Mouse (Mus musculus): ENCODE measurements around the gene S100a14. TPM values are rescaled to one million over a fixed set of nuclear protein-coding genes. Genes with fewer than 3 reads are reported as not detected.
A peak's percentile ranks its signal among the peaks of the same experiment; 100 is the strongest.

Gene S100a14
- total and polyA plus RNA-seq, 2 experiments, result not detected

- H3K27me3 ChIP-seq (ENCODE audit: control insufficient read depth, insufficient read depth, low read length), result no peaks in the 10 kb centered on the region
- 80% methylated on average over 4 of the region's 4 CpGs for WGBS
- H3K36me3 ChIP-seq (ENCODE audit: control insufficient read depth, insufficient read depth, low read length), result peaks cover 8% of the 10 kb centered on the region
- no peaks in the 10 kb centered on the region; the same call in 1 of the 2 replicates for H3K79me2 ChIP-seq (ENCODE audit: control insufficient read depth, insufficient read depth, low read length)
- no peak overlapping the region for H3K27ac ChIP-seq (replicated peaks; ENCODE audit: insufficient read depth, low read depth, low read length)
- H3K4me1 ChIP-seq (ENCODE audit: control insufficient read depth, insufficient read depth, low read length), result peaks cover 14% of the 10 kb centered on the region
- no peak overlapping the region for H3K9ac ChIP-seq (ENCODE audit: low read depth, low read length)
- H3K4me3 ChIP-seq (ENCODE audit: insufficient read depth, low read depth, low read length), result no peak overlapping the region
- no peak for DNase-seq (ENCODE audit: extremely low read depth, low read depth, low spot score)
- TF ChIP-seq POLR2A (IDR thresholded peaks at IDR 0.05; ENCODE audit: extremely low read depth, insufficient read depth, low read length), result no peak
- no peak for TF ChIP-seq CTCF (IDR thresholded peaks at IDR 0.05; ENCODE audit: low read depth, low read length)
Observed at GRCm38 (mm10) chr3:90517711-90518110, 8.9 kb upstream of the S100a14 start.

GRCm38 (mm10) chr3:90525421-90525820, 1.2 kb upstream of the S100a14 start:
- H3K27me3 ChIP-seq (ENCODE audit: control insufficient read depth, insufficient read depth, low read length), result no peaks in the 10 kb centered on the region
- no peak overlapping the region for H3K9ac ChIP-seq (ENCODE audit: low read depth, low read length)
- peaks cover 9% of the 10 kb centered on the region; the same call in 1 of the 2 replicates for H3K36me3 ChIP-seq (ENCODE audit: control insufficient read depth, insufficient read depth, low read length)
- no peak overlapping the region for H3K4me3 ChIP-seq (ENCODE audit: insufficient read depth, low read depth, low read length)
- H3K4me1 ChIP-seq (ENCODE audit: control insufficient read depth, insufficient read depth, low read length), result no peaks in the 10 kb centered on the region
- WGBS, result 67% methylated on average over 4 of the region's 4 CpGs
- H3K79me2 ChIP-seq (ENCODE audit: control insufficient read depth, insufficient read depth, low read length), result no peaks in the 10 kb centered on the region
- TF ChIP-seq CTCF (IDR thresholded peaks at IDR 0.05; ENCODE audit: low read depth, low read length) (peak; percentile 51; the same call in 1 of the 2 replicates), POLR2A (IDR thresholded peaks at IDR 0.05; ENCODE audit: extremely low read depth, insufficient read depth, low read length) (no peak)
- no peak overlapping the region for H3K27ac ChIP-seq (replicated peaks; ENCODE audit: insufficient read depth, low read depth, low read length)
- peak; percentile 75 for DNase-seq (ENCODE audit: extremely low read depth, low read depth, low spot score)

GRCm38 (mm10) chr3:90526076-90526475, 580 bp upstream of the S100a14 start:
- WGBS, result 81% methylated on average over 2 of the region's 2 CpGs
- Histone ChIP-seq H3K36me3 (ENCODE audit: control insufficient read depth, insufficient read depth, low read length) (peaks cover 8% of the 10 kb centered on the region; the same call in 1 of the 2 replicates), H3K9ac (ENCODE audit: low read depth, low read length) (no peak overlapping the region), H3K27ac (replicated peaks; ENCODE audit: insufficient read depth, low read depth, low read length) (no peak overlapping the region), H3K79me2 (ENCODE audit: control insufficient read depth, insufficient read depth, low read length) (no peaks in the 10 kb centered on the region), H3K27me3 (ENCODE audit: control insufficient read depth, insufficient read depth, low read length) (no peaks in the 10 kb centered on the region), H3K4me1 (ENCODE audit: control insufficient read depth, insufficient read depth, low read length) (no peaks in the 10 kb centered on the region), H3K4me3 (ENCODE audit: insufficient read depth, low read depth, low read length) (no peak overlapping the region)
- no peak for TF ChIP-seq CTCF (IDR thresholded peaks at IDR 0.05; ENCODE audit: low read depth, low read length)
- TF ChIP-seq POLR2A (IDR thresholded peaks at IDR 0.05; ENCODE audit: extremely low read depth, insufficient read depth, low read length), result no peak
- DNase-seq (ENCODE audit: extremely low read depth, low read depth, low spot score), result no peak

- DNase-seq (ENCODE audit: extremely low read depth, low read depth, low spot score), result no peak
- Histone ChIP-seq H3K27ac (replicated peaks; ENCODE audit: insufficient read depth, low read depth, low read length) (no peak overlapping the region), H3K79me2 (ENCODE audit: control insufficient read depth, insufficient read depth, low read length) (no peaks in the 10 kb centered on the region), H3K9ac (ENCODE audit: low read depth, low read length) (no peak overlapping the region), H3K36me3 (ENCODE audit: control insufficient read depth, insufficient read depth, low read length) (peaks cover 7% of the 10 kb centered on the region; the same call in 1 of the 2 replicates), H3K27me3 (ENCODE audit: control insufficient read depth, insufficient read depth, low read length) (no peaks in the 10 kb centered on the region), H3K4me1 (ENCODE audit: control insufficient read depth, insufficient read depth, low read length) (no peaks in the 10 kb centered on the region), H3K4me3 (ENCODE audit: insufficient read depth, low read depth, low read length) (no peak overlapping the region)
- TF ChIP-seq POLR2A (IDR thresholded peaks at IDR 0.05; ENCODE audit: extremely low read depth, insufficient read depth, low read length) (no peak), CTCF (IDR thresholded peaks at IDR 0.05; ENCODE audit: low read depth, low read length) (no peak)
- 93% methylated on average over 7 of the region's 7 CpGs for WGBS
Observed at GRCm38 (mm10) chr3:90527291-90527873, 726 bp downstream of the S100a14 start.

GRCm38 (mm10) chr3:90531713-90532112, 5.1 kb downstream of the S100a14 start:
- Histone ChIP-seq H3K79me2 (ENCODE audit: control insufficient read depth, insufficient read depth, low read length) (no peaks in the 10 kb centered on the region), H3K27me3 (ENCODE audit: control insufficient read depth, insufficient read depth, low read length) (no peaks in the 10 kb centered on the region), H3K36me3 (ENCODE audit: control insufficient read depth, insufficient read depth, low read length) (no peaks in the 10 kb centered on the region), H3K4me1 (ENCODE audit: control insufficient read depth, insufficient read depth, low read length) (peaks cover 2% of the 10 kb centered on the region), H3K27ac (replicated peaks; ENCODE audit: insufficient read depth, low read depth, low read length) (no peak overlapping the region), H3K4me3 (ENCODE audit: insufficient read depth, low read depth, low read length) (no peak overlapping the region), H3K9ac (ENCODE audit: low read depth, low read length) (no peak overlapping the region)
- TF ChIP-seq CTCF (IDR thresholded peaks at IDR 0.05; ENCODE audit: low read depth, low read length), result no peak
- TF ChIP-seq POLR2A (IDR thresholded peaks at IDR 0.05; ENCODE audit: extremely low read depth, insufficient read depth, low read length), result no peak
- WGBS, result 75% methylated on average over 5 of the region's 5 CpGs
- no peak for DNase-seq (ENCODE audit: extremely low read depth, low read depth, low spot score)

- Histone ChIP-seq H3K36me3 (ENCODE audit: control insufficient read depth, insufficient read depth, low read length) (no peaks in the 10 kb centered on the region), H3K27ac (replicated peaks; ENCODE audit: insufficient read depth, low read depth, low read length) (no peak overlapping the region), H3K27me3 (ENCODE audit: control insufficient read depth, insufficient read depth, low read length) (no peaks in the 10 kb centered on the region), H3K4me1 (ENCODE audit: control insufficient read depth, insufficient read depth, low read length) (peaks cover 5% of the 10 kb centered on the region), H3K9ac (ENCODE audit: low read depth, low read length) (no peak overlapping the region), H3K79me2 (ENCODE audit: control insufficient read depth, insufficient read depth, low read length) (peaks cover 5% of the 10 kb centered on the region; the same call in 1 of the 2 replicates), H3K4me3 (ENCODE audit: insufficient read depth, low read depth, low read length) (no peak overlapping the region)
- DNase-seq (ENCODE audit: extremely low read depth, low read depth, low spot score), result no peak
- TF ChIP-seq CTCF (IDR thresholded peaks at IDR 0.05; ENCODE audit: low read depth, low read length) (no peak), POLR2A (IDR thresholded peaks at IDR 0.05; ENCODE audit: extremely low read depth, insufficient read depth, low read length) (no peak)
- WGBS, result 65% methylated on average over 1 of the region's 1 CpGs
Observed at GRCm38 (mm10) chr3:90535446-90535845, 8.8 kb downstream of the S100a14 start.
